Mouse (Mus musculus): ENCODE measurements around the gene Gm8947. TPM values are rescaled to one million over a fixed set of nuclear protein-coding genes. Genes with fewer than 3 reads are reported as not detected.

The Gm8947 gene
- polyA plus RNA-seq, 1 experiment from 2014 or later, result not detected

GRCm38 (mm10) chr1:151156777-151157632 is 35.2 kb upstream of the Gm8947 start:
- ATAC-seq (replicated peaks; ENCODE audit: extremely low read depth, insufficient read depth, low FRiP score), result peak; percentile 61; the same call in 1 of the 2 replicates
- no peak overlapping the region for H3K4me3 ChIP-seq (ENCODE audit: low read length)
- peak overlapping the region; percentile 48 for H3K27ac ChIP-seq (ENCODE audit: low read length)
- peaks cover 21% of the 10 kb centered on the region for H3K4me1 ChIP-seq (ENCODE audit: control insufficient read depth, insufficient read depth, low read length)
- 26% methylated on average over 7 of the region's 7 CpGs for WGBS
- no peaks in the 10 kb centered on the region for H3K36me3 ChIP-seq (ENCODE audit: control insufficient read depth, insufficient read depth)
- no peaks in the 10 kb centered on the region for H3K9me3 ChIP-seq (replicated peaks; ENCODE audit: control insufficient read depth, low read length)
- H3K4me2 ChIP-seq (ENCODE audit: low read depth, low read length), result no peak overlapping the region
- H3K27me3 ChIP-seq (ENCODE audit: control insufficient read depth, insufficient read depth, low read length), result no peaks in the 10 kb centered on the region
- H3K9ac ChIP-seq (ENCODE audit: low read length), result no peak overlapping the region

- Histone ChIP-seq H3K4me1 (ENCODE audit: control insufficient read depth, insufficient read depth, low read length) (peaks cover 14% of the 10 kb centered on the region), H3K4me2 (ENCODE audit: low read depth, low read length) (no peak overlapping the region), H3K4me3 (ENCODE audit: low read length) (no peak overlapping the region), H3K27me3 (ENCODE audit: control insufficient read depth, insufficient read depth, low read length) (no peaks in the 10 kb centered on the region), H3K27ac (ENCODE audit: low read length) (no peak overlapping the region), H3K36me3 (ENCODE audit: control insufficient read depth, insufficient read depth) (no peaks in the 10 kb centered on the region), H3K9me3 (replicated peaks; ENCODE audit: control insufficient read depth, low read length) (no peaks in the 10 kb centered on the region), H3K9ac (ENCODE audit: low read length) (no peak overlapping the region)
- WGBS, result 87% methylated on average over 9 of the region's 9 CpGs
- ATAC-seq (replicated peaks; ENCODE audit: extremely low read depth, insufficient read depth, low FRiP score), result no peak
Observed at GRCm38 (mm10) chr1:151157963-151158856, 34.0 kb upstream of the Gm8947 start.

DNA sequence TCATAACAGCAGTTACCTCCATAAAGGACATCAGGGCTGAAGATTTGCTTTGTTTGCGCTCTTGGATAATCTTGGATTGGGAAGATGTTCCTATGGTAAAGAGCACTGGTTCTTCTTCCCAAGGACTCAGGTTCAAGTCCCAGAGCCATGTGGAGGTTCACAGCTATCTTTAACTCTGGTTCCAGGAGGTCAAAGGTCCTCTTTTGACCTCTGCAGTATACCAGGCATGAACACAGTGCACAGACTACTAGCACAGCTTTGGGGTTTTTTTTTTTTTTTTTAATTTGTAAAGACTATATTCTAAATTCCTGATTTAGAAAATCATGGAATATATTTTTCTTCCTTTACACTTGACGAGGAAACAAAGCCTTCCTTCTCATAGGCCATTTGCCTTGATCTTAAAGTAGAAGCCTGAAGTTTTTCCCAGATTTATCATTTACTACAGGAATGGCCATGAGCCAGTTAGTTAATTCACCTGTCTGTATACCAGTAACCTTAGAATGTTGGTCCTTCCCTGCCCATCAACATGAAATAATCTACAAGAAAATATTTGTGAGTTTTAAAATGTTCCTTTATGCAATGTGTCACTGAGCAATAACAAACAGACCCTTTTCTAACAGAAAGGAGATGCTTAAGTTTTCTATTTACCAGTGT is 33.2 kb upstream of the Gm8947 start:
- Histone ChIP-seq H3K4me3 (ENCODE audit: low read length) (no peak overlapping the region), H3K36me3 (ENCODE audit: control insufficient read depth, insufficient read depth) (no peaks in the 10 kb centered on the region), H3K27ac (ENCODE audit: low read length) (no peak overlapping the region), H3K9me3 (replicated peaks; ENCODE audit: control insufficient read depth, low read length) (no peaks in the 10 kb centered on the region), H3K27me3 (ENCODE audit: control insufficient read depth, insufficient read depth, low read length) (no peaks in the 10 kb centered on the region), H3K4me1 (ENCODE audit: control insufficient read depth, insufficient read depth, low read length) (peaks cover 14% of the 10 kb centered on the region), H3K4me2 (ENCODE audit: low read depth, low read length) (no peak overlapping the region), H3K9ac (ENCODE audit: low read length) (no peak overlapping the region)
- 90% methylated on average over 2 of the region's 2 CpGs for WGBS
- ATAC-seq (replicated peaks; ENCODE audit: extremely low read depth, insufficient read depth, low FRiP score), result no peak

- ATAC-seq (replicated peaks; ENCODE audit: extremely low read depth, insufficient read depth, low FRiP score), result no peak
- Histone ChIP-seq H3K4me2 (ENCODE audit: low read depth, low read length) (no peak overlapping the region), H3K9me3 (replicated peaks; ENCODE audit: control insufficient read depth, low read length) (no peaks in the 10 kb centered on the region), H3K27me3 (ENCODE audit: control insufficient read depth, insufficient read depth, low read length) (no peaks in the 10 kb centered on the region), H3K9ac (ENCODE audit: low read length) (no peak overlapping the region), H3K4me1 (ENCODE audit: control insufficient read depth, insufficient read depth, low read length) (no peaks in the 10 kb centered on the region), H3K36me3 (ENCODE audit: control insufficient read depth, insufficient read depth) (no peaks in the 10 kb centered on the region), H3K4me3 (ENCODE audit: low read length) (no peak overlapping the region), H3K27ac (ENCODE audit: low read length) (no peak overlapping the region)
- WGBS, result 48% methylated on average over 8 of the region's 8 CpGs
Observed at GRCm38 (mm10) chr1:151166031-151166430, 26.1 kb upstream of the Gm8947 start.

- ATAC-seq (replicated peaks; ENCODE audit: extremely low read depth, insufficient read depth, low FRiP score), result no peak
- Histone ChIP-seq H3K4me3 (ENCODE audit: low read length) (no peak overlapping the region), H3K9me3 (replicated peaks; ENCODE audit: control insufficient read depth, low read length) (no peaks in the 10 kb centered on the region), H3K9ac (ENCODE audit: low read length) (no peak overlapping the region), H3K27me3 (ENCODE audit: control insufficient read depth, insufficient read depth, low read length) (no peaks in the 10 kb centered on the region), H3K27ac (ENCODE audit: low read length) (no peak overlapping the region), H3K4me2 (ENCODE audit: low read depth, low read length) (no peak overlapping the region), H3K36me3 (ENCODE audit: control insufficient read depth, insufficient read depth) (no peaks in the 10 kb centered on the region), H3K4me1 (ENCODE audit: control insufficient read depth, insufficient read depth, low read length) (0 out of 2 replicates have a peak, but pooled peaks cover 2% of the 10 kb centered on the region)
- WGBS, result 55% methylated on average over 12 of the region's 12 CpGs
Observed at GRCm38 (mm10) chr1:151167297-151168047, 24.7 kb upstream of the Gm8947 start.

DNA sequence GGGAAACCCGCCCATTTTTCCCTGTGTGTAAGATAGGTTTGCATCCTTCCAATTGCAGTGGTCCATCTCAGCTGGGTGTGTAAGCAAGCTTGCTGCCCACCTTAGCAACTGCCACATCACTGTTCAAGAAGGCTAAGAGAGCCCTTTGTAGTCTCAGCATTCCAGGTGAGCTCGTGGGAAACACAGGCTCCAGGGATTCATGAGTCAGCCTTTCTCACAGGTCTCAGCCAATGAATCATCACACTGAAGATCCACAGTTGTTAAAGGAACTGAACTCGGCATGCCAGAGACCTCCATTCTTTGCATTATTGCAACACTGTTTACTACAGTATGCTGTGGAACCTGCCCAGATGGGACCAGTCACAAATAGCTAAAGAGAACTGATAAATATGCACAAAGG is 23.5 kb upstream of the Gm8947 start:
- H3K4me1 ChIP-seq (ENCODE audit: control insufficient read depth, insufficient read depth, low read length), result 0 out of 2 replicates have a peak, but pooled peaks cover 2% of the 10 kb centered on the region
- no peaks in the 10 kb centered on the region for H3K9me3 ChIP-seq (replicated peaks; ENCODE audit: control insufficient read depth, low read length)
- no peak overlapping the region for H3K27ac ChIP-seq (ENCODE audit: low read length)
- H3K36me3 ChIP-seq (ENCODE audit: control insufficient read depth, insufficient read depth), result no peaks in the 10 kb centered on the region
- H3K9ac ChIP-seq (ENCODE audit: low read length), result no peak overlapping the region
- H3K4me2 ChIP-seq (ENCODE audit: low read depth, low read length), result no peak overlapping the region
- WGBS, result 69% methylated on average over 3 of the region's 3 CpGs
- H3K27me3 ChIP-seq (ENCODE audit: control insufficient read depth, insufficient read depth, low read length), result no peaks in the 10 kb centered on the region
- no peak overlapping the region for H3K4me3 ChIP-seq (ENCODE audit: low read length)
- no peak for ATAC-seq (replicated peaks; ENCODE audit: extremely low read depth, insufficient read depth, low FRiP score)

- Histone ChIP-seq H3K27me3 (ENCODE audit: control insufficient read depth, insufficient read depth, low read length) (no peaks in the 10 kb centered on the region), H3K9ac (ENCODE audit: low read length) (no peak overlapping the region), H3K4me1 (ENCODE audit: control insufficient read depth, insufficient read depth, low read length) (0 out of 2 replicates have a peak, but pooled peaks cover 2% of the 10 kb centered on the region), H3K27ac (ENCODE audit: low read length) (no peak overlapping the region), H3K36me3 (ENCODE audit: control insufficient read depth, insufficient read depth) (no peaks in the 10 kb centered on the region), H3K9me3 (replicated peaks; ENCODE audit: control insufficient read depth, low read length) (no peaks in the 10 kb centered on the region), H3K4me3 (ENCODE audit: low read length) (no peak overlapping the region), H3K4me2 (ENCODE audit: low read depth, low read length) (no peak overlapping the region)
- ATAC-seq (replicated peaks; ENCODE audit: extremely low read depth, insufficient read depth, low FRiP score), result no peak; the same call in 1 of the 2 replicates
- 73% methylated on average over 2 of the region's 2 CpGs for WGBS
Observed at GRCm38 (mm10) chr1:151171572-151172461, 20.4 kb upstream of the Gm8947 start.

Measured in heart, embryonic 16.5 days (tissue).